Mouse (Mus musculus) stomach, postnatal 0 days (tissue): ENCODE results near the gene Chil4. TPM values are rescaled to one million over a fixed set of nuclear protein-coding genes. Genes with fewer than 3 reads are reported as not detected.

Experiments used
- ATAC-seq: fragments of 200-750 bp; cut with Nextera tagmentation; 2 replicates; pipeline ENCODE4 v1.8.0; 2017; ENCODE audit not compliant: low FRiP score, low TSS enrichment
- DNase-seq: peaks from one replicate; pipeline ENCODE4 v3.0.0-alpha.2; 2016; ENCODE audit warnings: low spot score
- H3K27ac ChIP-seq: fragments of 300-500 bp; sonication (generic); replicated peaks from 2 replicates; pipeline ENCODE4 v1.5.1; 2014; ENCODE audit warnings: mild to moderate bottlenecking, control low read depth
- H3K27me3 ChIP-seq: fragments of 300-500 bp; sonication (generic); 2 replicates; pipeline ENCODE4 v1.6.1; 2014; ENCODE audit warnings: low read length; ENCODE audit not compliant: control insufficient read depth, insufficient read depth
- H3K36me3 ChIP-seq: fragments of 300-500 bp; sonication (generic); 2 replicates; pipeline ENCODE4 v1.6.1; 2014; ENCODE audit warnings: low read length, mixed read lengths; ENCODE audit not compliant: control insufficient read depth, insufficient read depth
- H3K4me1 ChIP-seq: fragments of 300-500 bp; sonication (generic); replicated peaks from 2 replicates; pipeline ENCODE4 v1.6.1; 2014; ENCODE audit warnings: antibody characterized with exemption; ENCODE audit not compliant: control insufficient read depth, insufficient read depth
- H3K4me2 ChIP-seq: fragments of 300-500 bp; sonication (generic); replicated peaks from 2 replicates; pipeline ENCODE4 v1.6.1; 2014; ENCODE audit warnings: low read depth, mild to moderate bottlenecking, control low read depth, moderate library complexity
- H3K4me3 ChIP-seq: fragments of 300-500 bp; sonication (generic); 2 replicates; pipeline ENCODE4 v1.5.1; 2014; ENCODE audit warnings: low read depth, low read length, control low read depth
- H3K9ac ChIP-seq: fragments of 300-500 bp; sonication (generic); 2 replicates; pipeline ENCODE4 v1.6.1; 2014; ENCODE audit warnings: mild to moderate bottlenecking, low read length, control low read depth, mixed read lengths
- H3K9me3 ChIP-seq: fragments of 300-500 bp; sonication (generic); 2 replicates; pipeline ENCODE4 v1.6.1; 2016; ENCODE audit warnings: low read length; ENCODE audit not compliant: control insufficient read depth
- CTCF ChIP-seq: IDR thresholded peaks from 2 replicates; pipeline ENCODE4 v1.5.1; 2016; ENCODE audit warnings: antibody characterized with exemption, low read depth, mild to moderate bottlenecking, moderate library complexity
- EP300 ChIP-seq: optimal IDR thresholded peaks from 2 replicates; pipeline ENCODE3; 2016; ENCODE audit warnings: antibody characterized with exemption
- WGBS: fragments of 180-500 bp; shearing (Covaris S2); extraction: QIAGEN DNeasy Blood & Tissue Kit; methylation state at CpG from one replicate; pipeline ENCODE4 v1.1.7; 2014; 5-methylcytosine and 5-hydroxymethylcytosine counted together
- polyA plus RNA-seq: library from polyadenylated mRNA; unstranded; fragments of >200 nt; fragmentation: Nextera tagmentation; extraction: Ambion mirVana; gene quantifications from 2 replicates; pipeline ENCODE4 v1.2.1, GENCODE M21; 2015

The Chil4 gene
- polyA plus RNA-seq, 1 experiment from 2014 or later, result 1.0 TPM

DNA sequence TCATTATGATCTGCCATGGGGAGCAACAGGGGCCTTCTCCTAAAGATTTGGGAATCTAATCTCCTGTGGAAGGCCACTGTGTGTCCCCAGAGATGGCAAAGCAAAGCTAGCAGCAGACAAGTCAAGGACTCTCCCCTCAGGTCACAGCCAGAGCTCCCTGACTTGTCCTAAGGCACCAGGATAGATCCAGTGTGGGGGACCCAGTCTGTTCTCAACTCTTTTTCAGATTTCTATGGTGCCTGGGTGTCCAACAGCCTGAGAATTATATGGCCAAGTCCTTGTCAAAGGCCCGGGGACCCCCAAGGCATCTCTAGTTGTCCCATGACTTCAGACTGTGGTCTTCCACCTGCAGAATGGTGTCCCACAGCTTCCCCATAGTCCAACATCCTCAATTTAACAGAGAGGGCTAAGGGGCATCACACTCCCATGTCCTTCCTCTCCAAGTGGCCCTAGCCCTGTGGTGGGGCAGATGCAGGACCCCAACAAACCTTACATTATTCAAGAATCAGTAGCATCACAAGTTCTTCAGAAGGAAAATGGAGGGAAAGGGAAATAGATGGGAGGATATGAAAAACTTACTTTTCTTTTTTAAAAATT, 48.1 kb downstream of the Chil4 start:
- Histone ChIP-seq H3K27ac (no peak overlapping the region), H3K9me3 (no peaks in the 10 kb centered on the region), H3K9ac (no peak overlapping the region), H3K4me2 (no peak overlapping the region), H3K36me3 (no peaks in the 10 kb centered on the region), H3K27me3 (no peaks in the 10 kb centered on the region), H3K4me3 (no peak overlapping the region), H3K4me1 (no peaks in the 10 kb centered on the region)
- DNase-seq (no peak), ATAC-seq (no peak)
- TF ChIP-seq EP300 (no peak), CTCF (no peak)
- 79% methylated on average over 1 of the region's 1 CpGs for WGBS

GRCm38 (mm10) chr3:106170522-106171053, 48.7 kb downstream of the Chil4 start:
- DNase-seq, result no peak
- TF ChIP-seq EP300, result no peak
- no peak for TF ChIP-seq CTCF
- no peaks in the 10 kb centered on the region for H3K9me3 ChIP-seq
- H3K27me3 ChIP-seq, result no peaks in the 10 kb centered on the region
- ATAC-seq, result no peak
- no peaks in the 10 kb centered on the region for H3K4me1 ChIP-seq
- no peak overlapping the region for H3K4me2 ChIP-seq
- no peaks in the 10 kb centered on the region for H3K36me3 ChIP-seq
- 29% methylated on average over 1 of the region's 1 CpGs for WGBS
- H3K27ac ChIP-seq, result no peak overlapping the region
- no peak overlapping the region for H3K4me3 ChIP-seq
- no peak overlapping the region for H3K9ac ChIP-seq

GRCm38 (mm10) chr3:106167464-106167863, 51.8 kb downstream of the Chil4 start, which contains the start of gene Chil3:
Gene Chil3, minus strand, starts transcription at chr3:106167564.
- Histone ChIP-seq H3K27me3 (no peaks in the 10 kb centered on the region), H3K4me2 (no peak within 1 kb of the TSS), H3K9ac (no peak within 1 kb of the TSS), H3K9me3 (no peaks in the 10 kb centered on the region), H3K27ac (no peak within 1 kb of the TSS), H3K36me3 (no peaks in the 10 kb centered on the region), H3K4me1 (no peaks in the 10 kb centered on the region), H3K4me3 (no peak within 1 kb of the TSS)
- WGBS, result 71% methylated on average over 3 of the region's 3 CpGs
- no peak for ATAC-seq
- TF ChIP-seq CTCF (no peak), EP300 (no peak)
- no peak for DNase-seq

DNA sequence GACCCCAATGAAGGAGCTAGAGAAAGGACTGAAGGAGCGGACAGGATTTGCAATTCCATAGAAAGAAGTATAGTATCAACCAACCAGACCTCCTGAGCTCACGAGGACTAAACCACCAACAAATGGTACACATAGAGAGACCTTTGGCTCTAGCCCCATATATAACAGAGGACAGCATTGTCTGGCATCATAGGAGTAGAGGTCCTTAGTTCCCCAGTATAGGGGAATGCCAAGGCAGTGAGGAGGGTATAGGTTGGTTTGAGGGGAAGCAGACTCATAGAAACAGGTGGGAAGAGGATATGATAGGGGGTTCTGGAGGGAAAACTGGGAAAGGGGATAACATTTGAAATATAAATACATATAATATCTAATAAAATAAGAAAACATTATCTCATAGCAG, 64.9 kb downstream of the Chil4 start:
- H3K9me3 ChIP-seq, result no peaks in the 10 kb centered on the region
- H3K36me3 ChIP-seq, result no peaks in the 10 kb centered on the region
- no peaks in the 10 kb centered on the region for H3K4me1 ChIP-seq
- ATAC-seq, result no peak
- no peak overlapping the region for H3K4me2 ChIP-seq
- H3K27ac ChIP-seq, result no peak overlapping the region
- H3K4me3 ChIP-seq, result no peak overlapping the region
- no peak for TF ChIP-seq CTCF
- TF ChIP-seq EP300, result no peak
- no peak for DNase-seq
- no peak overlapping the region for H3K9ac ChIP-seq
- 83% methylated on average over 2 of the region's 2 CpGs for WGBS
- no peaks in the 10 kb centered on the region for H3K27me3 ChIP-seq

Other genes with a start within 250 kb of the Chil4 start
- gene Ovgp1, start 245.8 kb downstream of the Chil4 start, polyA plus RNA-seq, result 0.54 and 0.56 TPM in 2 replicates
- not detected in 2 replicates for gene Pifo, start 204.9 kb downstream of the Chil4 start, polyA plus RNA-seq
- 0.17 TPM in 1 of 2 replicates, not detected in the other for gene Chil5, start 186.7 kb downstream of the Chil4 start, polyA plus RNA-seq
- gene Chia1, start 106.3 kb downstream of the Chil4 start, polyA plus RNA-seq, result 1.5 and 1.9 TPM in 2 replicates
- gene Chil3, start 51.9 kb downstream of the Chil4 start, polyA plus RNA-seq, result 0.24 and 0.39 TPM in 2 replicates
- 0.07 TPM in 1 of 2 replicates, not detected in the other for gene Chil6, start 186.7 kb upstream of the Chil4 start, polyA plus RNA-seq